Mouse (Mus musculus): ENCODE measurements around the gene Nfatc3.

DNA sequence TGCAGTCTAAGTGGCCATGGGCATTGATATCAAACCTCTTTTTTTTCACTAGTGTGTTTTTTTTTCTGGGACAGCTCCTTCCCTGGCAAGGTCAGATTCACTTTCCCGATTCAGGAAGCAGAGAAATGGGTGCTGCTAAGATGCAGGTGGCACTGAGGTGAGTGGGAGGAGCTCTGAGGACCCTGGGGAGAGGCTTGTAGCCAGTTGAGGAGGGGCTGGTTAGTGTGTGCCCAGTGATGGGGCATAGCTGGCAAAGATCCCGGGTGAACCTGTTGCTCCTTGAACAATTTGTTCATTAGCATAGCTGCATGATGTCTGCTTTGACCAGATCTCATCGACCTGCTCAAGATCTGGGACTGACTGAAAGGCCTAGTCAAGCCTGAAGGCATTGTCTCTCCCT, 3.6 kb upstream of the Nfatc3 start:
- no peak for TF ChIP-seq CTCF (IDR thresholded peaks at IDR 0.05; ENCODE audit: low read depth, low read length)
- no peak for TF ChIP-seq GATA1 (IDR thresholded peaks at IDR 0.05; ENCODE audit: borderline replicate concordance, low read length)

Data from G1E (cell line).